Mouse (Mus musculus) spleen, adult 2 months (tissue): ENCODE results near the gene Itgae. TPM values are rescaled to one million over a fixed set of nuclear protein-coding genes. Genes with fewer than 3 reads are reported as not detected.

ENCODE experiments used
- DNase-seq, 2 experiments: peaks; one replicate each; pipeline versions ENCODE4 v3.0.0 to v3.0.0-alpha.2; 2012 to 2021; ENCODE audit warnings: low spot score in 2 of 2, low read depth in 1 of 2
- H3K27ac ChIP-seq: fragments of 200-500 bp; 2 replicates; pipeline ENCODE4 v1.5.1; 2012; ENCODE audit warnings: low read length, inconsistent platforms; ENCODE audit not compliant: insufficient read depth
- H3K27me3 ChIP-seq: fragments of 200-500 bp; 2 replicates; pipeline ENCODE4 v1.6.1; 2012; ENCODE audit warnings: mild to moderate bottlenecking, moderate library complexity, low read length, inconsistent platforms; ENCODE audit not compliant: control insufficient read depth, insufficient read depth
- H3K36me3 ChIP-seq: fragments of 200-500 bp; 2 replicates; pipeline ENCODE4 v1.6.1; 2012; ENCODE audit warnings: mild to moderate bottlenecking, low read length, inconsistent platforms; ENCODE audit not compliant: control insufficient read depth, insufficient read depth
- H3K4me1 ChIP-seq: fragments of 200-500 bp; 2 replicates; pipeline ENCODE4 v1.6.1; 2011; ENCODE audit warnings: inconsistent platforms; ENCODE audit not compliant: control insufficient read depth, insufficient read depth, insufficient read length
- H3K4me3 ChIP-seq: fragments of 200-500 bp; 2 replicates; pipeline ENCODE4 v1.5.1; 2011; ENCODE audit warnings: mild to moderate bottlenecking, inconsistent platforms; ENCODE audit not compliant: insufficient read depth, insufficient read length; ENCODE audit errors: extremely low read depth
- CTCF ChIP-seq: fragments of 200-500 bp; IDR thresholded peaks from 2 replicates; pipeline ENCODE4 v1.5.1; 2011; ENCODE audit warnings: mild to moderate bottlenecking, inconsistent platforms; ENCODE audit not compliant: insufficient read depth, insufficient read length, insufficient replicate concordance; ENCODE audit errors: extremely low read depth
- POLR2A ChIP-seq: fragments of 200-500 bp; IDR thresholded peaks from 2 replicates; pipeline ENCODE4 v1.6.1; 2011; ENCODE audit warnings: low read depth, low read length, inconsistent platforms
- WGBS: fragments of 180-500 bp; shearing (Covaris S2); methylation state at CpG from one replicate; pipeline ENCODE4 v1.1.7; 2018; 5-methylcytosine and 5-hydroxymethylcytosine counted together
- polyA plus RNA-seq: library from polyadenylated mRNA; depleted of rRNA; stranded (reverse); fragments of >200 nt; gene quantifications from 2 replicates; pipeline ENCODE4 v1.2.3, GENCODE M21; 2012

Itgae gene
- polyA plus RNA-seq, 1 experiment: 5.1 TPM

- WGBS: 88% methylated on average over 6 of the region's 6 CpGs
- TF ChIP-seq CTCF (no peak), POLR2A (no peak)
- no peaks in the 10 kb centered on the region for H3K27me3 ChIP-seq
- H3K4me1 ChIP-seq: no peaks in the 10 kb centered on the region
- no peak overlapping the region for H3K27ac ChIP-seq
- DNase-seq: no peak
- peaks cover 50% of the 10 kb centered on the region for H3K36me3 ChIP-seq
- no peak overlapping the region for H3K4me3 ChIP-seq
Measured at GRCm38 (mm10) chr11:73077211-73077720, 13.1 kb upstream of the Itgae start.

DNA sequence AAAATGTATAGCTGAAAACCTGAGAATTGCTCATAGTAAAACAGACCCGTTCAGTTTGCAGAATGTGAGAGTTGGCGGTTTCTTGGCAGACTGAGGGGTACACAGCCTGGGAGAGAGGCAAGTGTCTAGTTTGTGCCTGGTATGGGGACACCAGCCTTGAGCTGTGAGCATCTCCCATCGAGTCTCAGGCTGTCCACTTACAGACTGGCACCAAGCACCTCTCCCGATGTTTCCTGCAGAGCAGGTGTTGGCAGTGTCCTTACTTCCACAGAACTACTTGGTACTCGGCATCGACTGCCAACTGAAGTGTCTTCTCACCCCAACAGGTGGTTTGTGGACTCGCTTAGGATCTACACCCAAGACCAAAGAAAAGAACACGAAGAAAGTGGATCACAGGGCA lies 11.8 kb upstream of the Itgae start:
- Histone ChIP-seq H3K27me3 (no peaks in the 10 kb centered on the region), H3K4me1 (no peaks in the 10 kb centered on the region), H3K27ac (no peak overlapping the region), H3K36me3 (peaks cover 47% of the 10 kb centered on the region), H3K4me3 (no peak overlapping the region)
- TF ChIP-seq CTCF (no peak), POLR2A (no peak)
- 92% methylated on average over 8 of the region's 8 CpGs for WGBS
- DNase-seq: no peak

DNA sequence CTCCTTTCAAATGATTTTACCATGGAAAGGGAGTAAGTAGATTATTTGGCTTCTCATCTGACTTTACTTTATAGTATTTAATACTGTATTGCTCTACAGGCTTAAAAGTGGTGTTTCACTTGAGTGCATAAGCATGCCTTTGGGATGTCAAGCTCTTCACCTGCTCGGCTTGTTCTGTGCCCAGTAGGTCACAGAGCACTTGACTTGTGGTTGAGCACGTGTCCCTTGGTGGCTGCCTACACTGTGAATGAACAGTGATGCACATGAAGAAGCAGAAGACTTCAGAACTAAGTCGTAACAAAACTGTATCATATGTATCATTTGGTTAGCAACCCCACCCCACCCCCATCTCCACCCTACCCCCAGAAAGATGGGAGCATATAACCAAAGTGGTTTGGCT lies 10.1 kb upstream of the Itgae start:
- TF ChIP-seq CTCF (no peak), POLR2A (no peak)
- Histone ChIP-seq H3K36me3 (peaks cover 42% of the 10 kb centered on the region), H3K27me3 (no peaks in the 10 kb centered on the region), H3K27ac (no peak overlapping the region), H3K4me3 (no peak overlapping the region), H3K4me1 (peaks cover 13% of the 10 kb centered on the region)
- no peak for DNase-seq
- WGBS: 71% methylated on average over 3 of the region's 3 CpGs

DNA sequence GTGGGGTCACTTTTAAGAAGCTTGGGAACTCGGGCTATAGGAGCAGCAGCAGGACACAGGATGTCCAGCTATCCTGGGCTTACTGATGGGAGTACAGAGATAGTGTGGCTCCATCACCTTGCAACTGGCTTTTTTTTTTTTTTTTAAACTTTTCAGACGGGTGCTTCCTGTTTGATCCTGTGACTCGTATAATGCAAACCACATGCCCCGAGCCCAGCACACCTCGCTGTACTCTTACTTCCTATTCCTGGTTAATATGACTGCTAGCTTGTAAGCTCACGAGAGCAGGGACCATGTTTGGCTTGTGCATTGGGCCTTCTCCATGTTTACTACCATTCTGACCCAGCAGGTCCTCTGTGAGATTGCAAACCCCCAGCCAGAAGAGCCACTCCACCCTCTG lies 6.1 kb upstream of the Itgae start:
- H3K4me3 ChIP-seq: no peak overlapping the region
- peaks cover 13% of the 10 kb centered on the region for H3K4me1 ChIP-seq
- peaks cover 12% of the 10 kb centered on the region for H3K36me3 ChIP-seq
- peak; percentile 20 to 45 for DNase-seq
- no peak for TF ChIP-seq CTCF
- TF ChIP-seq POLR2A: no peak
- 10% methylated on average over 6 of the region's 6 CpGs for WGBS
- H3K27ac ChIP-seq: peak overlapping the region; percentile 55
- H3K27me3 ChIP-seq: no peaks in the 10 kb centered on the region

DNA sequence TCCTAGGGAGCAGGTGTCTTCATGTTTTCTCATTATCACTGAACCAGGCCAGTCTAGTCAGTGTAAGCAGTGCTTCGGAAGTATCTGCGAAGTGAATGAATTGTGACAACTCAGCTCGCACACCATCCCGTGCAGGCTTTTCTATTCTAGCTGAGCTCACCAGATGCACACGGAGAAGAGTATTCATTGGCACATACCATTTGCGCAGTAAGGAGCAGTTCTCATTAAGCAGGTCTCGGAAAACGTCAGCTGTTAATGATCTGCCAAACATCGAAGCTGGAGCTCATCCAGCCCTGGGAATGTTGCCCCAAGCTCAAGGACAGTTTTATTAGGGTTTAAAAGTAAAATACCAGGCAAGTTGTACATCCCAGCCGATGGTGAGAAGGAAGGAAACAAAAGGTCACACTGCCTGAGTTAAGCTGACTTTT lies 5.6 kb upstream of the Itgae start:
- 76% methylated on average over 10 of the region's 10 CpGs for WGBS
- Histone ChIP-seq H3K36me3 (peaks cover 8% of the 10 kb centered on the region), H3K27ac (peak overlapping the region; percentile 46; the same call in 1 of the 2 replicates), H3K27me3 (no peaks in the 10 kb centered on the region), H3K4me3 (no peak overlapping the region), H3K4me1 (peaks cover 13% of the 10 kb centered on the region)
- DNase-seq: no peak
- TF ChIP-seq POLR2A (no peak), CTCF (no peak)

GRCm38 (mm10) chr11:73085391-73085790 lies 5.0 kb upstream of the Itgae start:
- Histone ChIP-seq H3K4me3 (no peak overlapping the region), H3K27me3 (no peaks in the 10 kb centered on the region), H3K36me3 (peaks cover 7% of the 10 kb centered on the region), H3K4me1 (peaks cover 13% of the 10 kb centered on the region), H3K27ac (no peak overlapping the region)
- DNase-seq: no peak
- TF ChIP-seq CTCF (no peak), POLR2A (no peak)
- WGBS: 34% methylated on average over 7 of the region's 7 CpGs

DNA sequence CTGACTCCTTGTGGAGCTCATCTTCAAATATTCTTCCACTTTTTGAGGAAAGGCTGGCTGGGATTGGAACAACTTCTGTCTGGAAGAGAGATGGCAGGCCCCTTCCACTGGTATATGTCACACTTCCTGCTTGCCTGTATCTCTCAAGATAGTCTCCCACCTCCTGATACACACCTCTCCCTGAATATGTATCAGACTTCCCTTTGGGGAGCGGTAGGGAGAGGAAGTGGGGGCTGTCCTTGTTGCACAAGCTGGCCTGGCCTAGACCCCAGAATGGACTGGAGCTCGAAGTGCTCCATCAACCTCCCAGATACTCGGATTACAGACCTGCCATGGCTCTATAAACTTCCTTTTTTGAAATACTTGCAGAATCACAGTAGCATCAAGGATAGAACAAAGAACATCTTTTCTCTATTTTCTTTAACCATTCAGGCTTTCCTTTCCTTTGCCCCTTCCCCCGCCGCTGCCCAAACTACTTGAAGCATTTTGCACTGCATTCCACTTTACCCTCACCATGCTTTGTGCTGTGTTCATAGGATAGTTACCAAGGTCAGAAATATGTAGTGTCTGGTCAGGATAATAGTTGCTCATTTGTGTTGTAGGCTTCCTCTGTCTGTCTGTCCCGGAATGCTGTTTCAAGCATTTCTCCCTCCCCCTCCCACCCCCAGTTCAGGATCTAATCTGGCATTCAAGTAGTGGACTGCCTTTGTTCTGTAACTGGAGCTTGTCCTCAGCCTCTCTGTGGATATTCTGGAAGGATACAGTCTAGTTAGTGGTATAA lies 2.5 kb upstream of the Itgae start:
- Histone ChIP-seq H3K27me3 (no peaks in the 10 kb centered on the region), H3K27ac (no peak overlapping the region), H3K4me1 (peaks cover 13% of the 10 kb centered on the region), H3K36me3 (no peaks in the 10 kb centered on the region), H3K4me3 (no peak overlapping the region)
- no peak for DNase-seq
- 66% methylated on average over 6 of the region's 6 CpGs for whole genome bisulfite sequencing
- TF ChIP-seq CTCF (no peak), POLR2A (no peak)
